Mouse (Mus musculus) midbrain, embryonic 12.5 days (tissue): Measurements from ENCODE around the gene Olfr205. TPM values are rescaled to one million over a fixed set of nuclear protein-coding genes. Genes with fewer than 3 reads are reported as not detected.
"Not testable (repeated sequence)": the region's sequence is repeated elsewhere in the genome, so short reads cannot be mapped to it uniquely, and the experiment has no call there.

ENCODE experiments used
- ATAC-seq: fragments of 200-750 bp; cut with Nextera tagmentation; 2 replicates; pipeline ENCODE4 v1.8.0; 2017; ENCODE audit warnings: low read depth, moderate TSS enrichment, moderate library complexity; ENCODE audit not compliant: low FRiP score
- H3K27ac ChIP-seq: fragments of 300-500 bp; sonication (generic); replicated peaks from 2 replicates; pipeline ENCODE4 v1.5.1; 2016; ENCODE audit warnings: mild to moderate bottlenecking
- H3K27me3 ChIP-seq: fragments of 300-500 bp; sonication (generic); 2 replicates; pipeline ENCODE4 v1.6.1; 2016; ENCODE audit warnings: mild to moderate bottlenecking
- H3K36me3 ChIP-seq: fragments of 300-500 bp; sonication (generic); 2 replicates; pipeline ENCODE4 v1.6.1; 2016
- H3K4me1 ChIP-seq: fragments of 300-500 bp; sonication (generic); 2 replicates; pipeline ENCODE4 v1.6.1; 2016
- H3K4me2 ChIP-seq: fragments of 300-500 bp; sonication (generic); replicated peaks from 2 replicates; pipeline ENCODE4 v1.6.1; 2016; ENCODE audit warnings: mild to moderate bottlenecking, moderate library complexity
- H3K4me3 ChIP-seq: fragments of 300-500 bp; sonication (generic); 2 replicates; pipeline ENCODE4 v1.5.1; 2016; ENCODE audit warnings: mild to moderate bottlenecking
- H3K9ac ChIP-seq: fragments of 300-500 bp; sonication (generic); replicated peaks from 2 replicates; pipeline ENCODE4 v1.6.1; 2016; ENCODE audit warnings: mild to moderate bottlenecking, moderate library complexity
- H3K9me3 ChIP-seq: fragments of 300-500 bp; sonication (generic); 2 replicates; pipeline ENCODE4 v1.6.1; 2016; ENCODE audit warnings: mild to moderate bottlenecking
- WGBS: fragments of 180-500 bp; shearing (Covaris S2); methylation state at CpG from one replicate; pipeline ENCODE4 v1.1.7; 2016; 5-methylcytosine and 5-hydroxymethylcytosine counted together
- polyA plus RNA-seq: library from polyadenylated mRNA; unstranded; fragments of >200 nt; fragmentation: Nextera tagmentation; extraction: Ambion mirVana; gene quantifications from 2 replicates; pipeline ENCODE4 v1.2.1, GENCODE M21; 2016

Olfr205 gene
- not detected in 2 replicates for polyA plus RNA-seq

DNA sequence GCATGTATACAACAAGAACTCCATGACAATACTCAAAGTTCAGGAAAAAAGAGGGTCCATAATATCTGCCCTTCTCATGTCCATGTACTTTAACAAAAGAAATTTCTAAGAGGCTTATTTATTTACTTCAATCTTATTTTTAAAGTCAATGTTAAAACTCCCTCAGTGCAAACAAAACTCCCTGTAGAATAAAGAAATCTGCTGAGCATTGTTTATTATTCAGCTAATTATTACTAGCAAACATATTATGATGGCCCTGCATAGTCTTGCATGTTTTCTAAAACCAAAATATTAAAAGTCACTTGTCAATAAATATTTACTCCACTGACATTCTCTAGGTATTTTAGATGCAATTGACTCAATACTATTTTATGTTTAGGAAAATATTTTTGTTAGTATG lies at the start of gene Olfr205:
TSS of gene Olfr205 (minus strand) at position 101 of the 400 bp plus-strand sequence.
- ATAC-seq, result no peak
- H3K4me2 ChIP-seq, result no peak within 1 kb of the TSS
- H3K4me1 ChIP-seq, result no peaks in the 10 kb centered on the region
- no peaks in the 10 kb centered on the region for H3K36me3 ChIP-seq
- H3K9me3 ChIP-seq, result no peaks in the 10 kb centered on the region
- H3K27ac ChIP-seq, result no peak within 1 kb of the TSS
- no peak within 1 kb of the TSS for H3K9ac ChIP-seq
- no peak within 1 kb of the TSS for H3K4me3 ChIP-seq
- H3K27me3 ChIP-seq, result no peaks in the 10 kb centered on the region

DNA sequence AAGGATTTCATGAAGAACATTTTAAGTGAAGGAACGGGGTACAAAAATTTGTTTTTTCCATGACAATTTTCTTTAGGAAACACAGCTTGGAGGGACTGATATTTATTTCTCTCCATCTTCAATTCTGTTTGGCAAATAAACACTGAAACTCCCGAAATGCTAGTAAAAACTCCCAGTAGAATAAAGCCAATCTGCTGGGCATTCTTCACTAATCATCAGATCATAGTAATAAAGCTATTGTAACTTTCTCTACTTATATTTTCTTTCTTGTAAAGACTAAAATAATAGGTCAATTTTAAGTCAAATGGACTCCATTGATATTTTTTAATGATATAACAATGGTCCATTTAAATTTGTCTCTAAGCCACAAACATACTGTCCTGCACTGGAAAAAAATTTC lies 33.0 kb upstream of the Olfr205 start, which contains the start of gene Olfr209:
TSS of gene Olfr209 (minus strand) at position 101 of the 400 bp plus-strand sequence.
- H3K4me1 ChIP-seq, result no peaks in the 10 kb centered on the region
- 76% methylated on average over 2 of the region's 2 CpGs for WGBS
- H3K4me3 ChIP-seq, result no peak within 1 kb of the TSS
- no peak within 1 kb of the TSS for H3K9ac ChIP-seq
- H3K36me3 ChIP-seq, result no peaks in the 10 kb centered on the region
- H3K27me3 ChIP-seq, result no peaks in the 10 kb centered on the region
- no peak within 1 kb of the TSS for H3K27ac ChIP-seq
- ATAC-seq, result no peak
- H3K9me3 ChIP-seq, result no peaks in the 10 kb centered on the region
- no peak within 1 kb of the TSS for H3K4me2 ChIP-seq

DNA sequence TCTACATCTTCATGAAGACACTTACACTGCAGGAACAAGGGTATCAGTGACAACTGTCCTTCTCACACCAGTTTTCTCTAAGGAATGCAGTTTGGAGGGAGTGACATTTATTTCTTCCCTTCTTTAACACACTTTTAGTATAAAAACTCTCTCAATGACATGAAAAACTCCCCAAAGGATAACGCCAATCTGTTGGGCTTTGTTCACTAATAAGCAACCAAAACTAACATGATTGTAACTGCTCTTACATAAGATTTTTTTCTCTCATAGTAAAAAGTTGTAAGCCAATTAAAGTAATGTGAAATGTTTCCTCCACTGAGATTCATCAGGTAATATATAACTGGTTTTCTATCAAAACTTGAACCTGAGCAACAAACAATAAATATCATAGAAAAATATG lies 18.2 kb upstream of the Olfr205 start, which contains the start of gene Olfr206:
TSS of gene Olfr206 (minus strand) at position 101 of the 400 bp plus-strand sequence.
- no peak within 1 kb of the TSS for H3K27ac ChIP-seq
- H3K27me3 ChIP-seq, result no peaks in the 10 kb centered on the region
- H3K36me3 ChIP-seq, result no peaks in the 10 kb centered on the region
- no peak within 1 kb of the TSS for H3K4me2 ChIP-seq
- no peak for ATAC-seq
- no peak within 1 kb of the TSS for H3K9ac ChIP-seq
- 84% methylated on average over 1 of the region's 1 CpGs for WGBS
- no peaks in the 10 kb centered on the region for H3K9me3 ChIP-seq
- H3K4me1 ChIP-seq, result no peaks in the 10 kb centered on the region
- no peak within 1 kb of the TSS for H3K4me3 ChIP-seq

DNA sequence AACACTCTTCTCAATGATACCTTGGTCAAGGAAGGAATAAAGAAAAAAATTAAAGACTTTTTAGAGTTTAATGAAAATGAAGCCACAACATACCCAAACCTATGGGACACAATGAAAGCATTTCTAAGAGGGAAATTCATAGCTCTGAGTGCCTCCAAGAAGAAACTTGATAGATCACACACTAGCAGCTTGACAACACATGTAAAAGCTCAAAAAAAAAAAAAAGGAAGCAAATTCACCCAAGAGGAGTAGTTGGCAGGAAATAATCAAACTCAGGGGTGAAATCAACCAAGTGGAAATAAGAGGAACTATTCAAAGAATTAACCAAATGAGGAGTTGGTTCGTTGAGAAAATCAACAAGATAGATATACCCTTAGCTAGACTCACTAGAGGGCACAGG lies 7.7 kb downstream of the Olfr205 start:
- H3K4me2 ChIP-seq, H3K4me1 ChIP-seq, H3K36me3 ChIP-seq, H3K9me3 ChIP-seq, H3K9ac ChIP-seq, ATAC-seq, H3K27me3 ChIP-seq, H3K4me3 ChIP-seq, H3K27ac ChIP-seq: not testable (repeated sequence)
- WGBS, result 61% methylated on average over 1 of the region's 1 CpGs

DNA sequence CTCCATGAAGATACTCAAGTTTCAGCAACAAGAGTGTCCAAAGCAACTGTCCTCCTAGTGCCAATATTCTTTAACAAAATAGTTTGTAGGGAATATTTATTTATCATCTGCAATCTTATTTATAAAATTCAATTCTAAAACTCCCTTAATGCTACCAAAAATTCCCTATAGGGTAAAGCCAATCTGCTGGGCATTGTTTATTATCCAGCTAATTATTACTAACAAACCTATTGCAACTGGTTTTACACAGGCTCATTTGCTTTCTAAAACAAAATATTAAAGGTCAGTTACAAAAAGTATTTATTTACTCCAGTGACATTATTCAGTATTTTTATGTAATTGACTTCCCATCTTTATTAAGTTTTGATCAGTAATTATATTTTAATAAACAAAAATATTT lies 12.8 kb downstream of the Olfr205 start, which contains the start of gene Olfr204:
TSS of gene Olfr204 (minus strand) at position 101 of the 400 bp plus-strand sequence.
- no peaks in the 10 kb centered on the region for H3K4me1 ChIP-seq
- no peak within 1 kb of the TSS for H3K4me2 ChIP-seq
- no peaks in the 10 kb centered on the region for H3K9me3 ChIP-seq
- no peaks in the 10 kb centered on the region for H3K36me3 ChIP-seq
- no peaks in the 10 kb centered on the region for H3K27me3 ChIP-seq
- H3K9ac ChIP-seq, result no peak within 1 kb of the TSS
- no peak within 1 kb of the TSS for H3K4me3 ChIP-seq
- ATAC-seq, result no peak
- no peak within 1 kb of the TSS for H3K27ac ChIP-seq

DNA sequence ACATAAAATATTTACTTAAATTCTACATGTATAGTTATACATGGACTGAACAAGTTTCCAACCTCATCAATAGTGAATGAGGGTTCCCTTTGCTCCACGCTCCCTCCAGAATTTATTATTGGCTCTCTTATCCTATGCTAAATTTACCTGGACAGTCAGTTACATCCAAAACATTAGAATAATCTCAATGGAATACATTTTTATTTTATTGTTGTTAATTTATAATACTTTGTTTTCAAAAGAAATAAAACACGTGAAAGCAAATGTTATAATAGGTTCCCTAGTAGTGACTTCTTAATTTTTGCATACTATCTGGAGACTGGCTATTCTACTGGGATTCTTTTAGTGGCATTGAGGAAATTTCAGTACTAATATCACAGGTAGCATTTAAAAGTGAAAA lies 32.4 kb downstream of the Olfr205 start, which contains the start of gene Olfr203:
TSS of gene Olfr203 (plus strand) at position 301 of the 400 bp plus-strand sequence.
- Histone ChIP-seq H3K9me3 (no peaks in the 10 kb centered on the region), H3K36me3 (no peaks in the 10 kb centered on the region), H3K4me1 (no peaks in the 10 kb centered on the region), H3K9ac (no peak within 1 kb of the TSS), H3K4me3 (no peak within 1 kb of the TSS), H3K4me2 (no peak within 1 kb of the TSS), H3K27ac (no peak within 1 kb of the TSS), H3K27me3 (no peaks in the 10 kb centered on the region)
- 81% methylated on average over 2 of the region's 2 CpGs for WGBS
- ATAC-seq, result no peak

DNA sequence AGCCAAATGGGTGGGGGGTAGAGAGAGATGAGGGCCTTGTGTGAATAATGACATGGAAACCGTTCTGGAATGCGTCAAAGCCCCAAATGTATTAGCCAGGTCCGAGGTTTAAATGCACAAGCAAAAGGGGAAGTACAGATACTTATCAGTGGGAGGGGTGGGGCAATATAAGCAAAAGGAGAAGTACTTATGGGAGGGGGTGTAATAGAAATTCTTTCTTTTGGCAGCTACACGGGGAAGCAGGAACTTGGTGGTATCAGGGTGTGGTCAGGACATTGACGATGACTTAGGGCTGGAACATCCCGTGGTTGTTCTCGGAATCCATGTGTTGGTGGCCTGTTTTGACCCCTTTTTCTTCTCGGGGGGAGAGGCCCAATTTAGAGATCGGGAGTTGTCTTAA lies 43.4 kb downstream of the Olfr205 start:
- not testable (repeated sequence) for H3K27me3 ChIP-seq, H3K36me3 ChIP-seq, ATAC-seq, H3K27ac ChIP-seq, H3K4me3 ChIP-seq, H3K4me2 ChIP-seq, H3K9ac ChIP-seq, H3K9me3 ChIP-seq, H3K4me1 ChIP-seq
- WGBS, result 84% methylated on average over 9 of the region's 9 CpGs

DNA sequence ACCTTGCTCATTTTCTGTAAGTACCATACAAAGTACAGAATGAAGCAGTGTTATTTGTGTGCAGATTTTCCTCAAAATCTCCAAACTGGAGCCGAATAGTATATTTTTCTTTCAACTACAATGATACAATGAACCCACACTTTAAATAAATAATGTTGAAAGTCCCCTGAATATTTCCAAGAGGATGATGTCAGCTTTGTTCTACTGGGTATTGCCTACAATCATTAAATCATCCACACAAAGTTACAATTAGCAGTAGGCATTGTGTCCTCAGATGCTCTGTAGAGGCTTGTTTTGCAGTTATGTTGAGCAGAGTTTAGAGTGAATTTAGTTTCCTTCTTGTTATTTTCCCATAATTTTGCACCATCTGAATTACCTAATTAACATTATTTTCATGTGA lies 44.2 kb downstream of the Olfr205 start, which contains the start of gene Olfr202:
TSS of gene Olfr202 (minus strand) at position 101 of the 400 bp plus-strand sequence.
- H3K27me3 ChIP-seq, result no peaks in the 10 kb centered on the region
- ATAC-seq, result no peak
- H3K36me3 ChIP-seq, result no peaks in the 10 kb centered on the region
- no peak within 1 kb of the TSS for H3K4me3 ChIP-seq
- no peak within 1 kb of the TSS for H3K9ac ChIP-seq
- no peak within 1 kb of the TSS for H3K4me2 ChIP-seq
- no peak within 1 kb of the TSS for H3K27ac ChIP-seq
- H3K9me3 ChIP-seq, result no peaks in the 10 kb centered on the region
- no peaks in the 10 kb centered on the region for H3K4me1 ChIP-seq
- 78% methylated on average over 1 of the region's 1 CpGs for WGBS

DNA sequence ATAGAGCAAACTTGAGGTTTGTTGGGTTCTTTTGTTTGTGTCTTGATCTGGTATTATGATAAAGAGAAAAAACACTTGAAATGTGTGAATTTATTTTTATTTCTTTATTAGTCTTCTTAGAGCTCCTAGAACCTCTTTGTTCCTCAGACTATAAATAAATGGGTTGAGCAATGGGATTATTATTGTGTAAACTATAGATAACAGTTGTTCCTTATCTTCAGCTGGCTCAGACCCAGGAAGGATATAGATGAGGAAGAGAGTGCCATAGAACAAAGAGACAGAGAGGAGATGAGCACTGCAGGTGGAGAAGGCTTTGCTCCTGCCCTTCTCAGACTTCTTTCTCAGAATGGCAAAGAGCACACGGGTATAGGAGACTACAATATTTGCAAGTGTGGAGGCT lies 47.5 kb downstream of the Olfr205 start:
- Histone ChIP-seq H3K27ac (no peak overlapping the region), H3K4me1 (no peaks in the 10 kb centered on the region), H3K9ac (no peak overlapping the region), H3K4me2 (no peak overlapping the region), H3K4me3 (no peak overlapping the region), H3K27me3 (no peaks in the 10 kb centered on the region), H3K9me3 (no peaks in the 10 kb centered on the region), H3K36me3 (no peaks in the 10 kb centered on the region)
- WGBS, result 76% methylated on average over 1 of the region's 1 CpGs
- ATAC-seq, result no peak

DNA sequence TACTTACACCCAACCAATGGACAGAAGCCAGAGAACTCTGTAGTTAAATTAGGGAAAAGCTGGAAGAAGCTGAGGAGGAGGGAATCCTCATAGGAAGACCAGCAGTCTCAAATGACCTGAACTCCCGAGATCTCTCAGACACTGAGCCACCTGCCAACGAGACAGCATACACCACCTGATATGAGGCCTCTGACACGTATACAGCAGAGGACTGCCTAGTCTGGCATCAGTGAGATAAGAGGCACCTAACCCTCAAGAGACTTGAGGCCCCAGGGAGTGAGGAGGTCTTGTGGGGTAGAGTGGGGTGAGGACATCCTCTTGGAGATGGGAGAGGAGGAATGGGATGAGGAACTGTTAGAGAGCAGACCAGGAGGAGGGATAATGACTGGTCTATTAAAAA lies 50.4 kb downstream of the Olfr205 start:
- WGBS, result 79% methylated on average over 3 of the region's 3 CpGs
- H3K4me1 ChIP-seq, result no peaks in the 10 kb centered on the region
- no peak overlapping the region for H3K4me2 ChIP-seq
- H3K4me3 ChIP-seq, result no peak overlapping the region
- H3K9ac ChIP-seq, result no peak overlapping the region
- H3K27ac ChIP-seq, result no peak overlapping the region
- ATAC-seq, result no peak
- no peaks in the 10 kb centered on the region for H3K9me3 ChIP-seq
- no peaks in the 10 kb centered on the region for H3K27me3 ChIP-seq
- no peaks in the 10 kb centered on the region for H3K36me3 ChIP-seq

Other genes with a start within 250 kb of the Olfr205 start
- not detected in 2 replicates for gene Olfr191, start 241.3 kb downstream of the Olfr205 start, polyA plus RNA-seq
- gene Olfr193, start 219.3 kb downstream of the Olfr205 start, polyA plus RNA-seq, result not detected in 2 replicates
- not detected in 2 replicates for gene Olfr194, start 210.1 kb downstream of the Olfr205 start, polyA plus RNA-seq
- gene Olfr195, start 184.1 kb downstream of the Olfr205 start, polyA plus RNA-seq, result not detected in 2 replicates
- not detected in 2 replicates for gene Olfr196, start 160.7 kb downstream of the Olfr205 start, polyA plus RNA-seq
- not detected in 2 replicates for gene Olfr198, start 127.6 kb downstream of the Olfr205 start, polyA plus RNA-seq
- not detected in 2 replicates for gene Olfr199, start 111.4 kb downstream of the Olfr205 start, polyA plus RNA-seq
- gene Olfr201, start 58.5 kb downstream of the Olfr205 start, polyA plus RNA-seq, result not detected in 2 replicates
- not detected in 2 replicates for gene Olfr202, start 44.3 kb downstream of the Olfr205 start, polyA plus RNA-seq
- gene Olfr203, start 32.3 kb downstream of the Olfr205 start, polyA plus RNA-seq, result not detected in 2 replicates
- gene Olfr204, start 12.9 kb downstream of the Olfr205 start, polyA plus RNA-seq, result not detected in 2 replicates
- gene Olfr206, start 18.1 kb upstream of the Olfr205 start, polyA plus RNA-seq, result not detected in 2 replicates
- gene Olfr209, start 32.9 kb upstream of the Olfr205 start, polyA plus RNA-seq, result not detected in 2 replicates
- 0.27 and 0.35 TPM in 2 replicates for gene Gabrr3, start 76.2 kb upstream of the Olfr205 start, polyA plus RNA-seq
- 19.3 and 19.9 TPM in 2 replicates for gene Riox2, start 140.6 kb upstream of the Olfr205 start, polyA plus RNA-seq